Mouse (Mus musculus) urinary bladder, postnatal 25 days (tissue): ENCODE data around the gene Dhx35.

Source experiments
- DNase-seq: peaks from one replicate; pipeline ENCODE4 v3.0.0; 2022; ENCODE audit warnings: low spot score

Dhx35 gene

DNA sequence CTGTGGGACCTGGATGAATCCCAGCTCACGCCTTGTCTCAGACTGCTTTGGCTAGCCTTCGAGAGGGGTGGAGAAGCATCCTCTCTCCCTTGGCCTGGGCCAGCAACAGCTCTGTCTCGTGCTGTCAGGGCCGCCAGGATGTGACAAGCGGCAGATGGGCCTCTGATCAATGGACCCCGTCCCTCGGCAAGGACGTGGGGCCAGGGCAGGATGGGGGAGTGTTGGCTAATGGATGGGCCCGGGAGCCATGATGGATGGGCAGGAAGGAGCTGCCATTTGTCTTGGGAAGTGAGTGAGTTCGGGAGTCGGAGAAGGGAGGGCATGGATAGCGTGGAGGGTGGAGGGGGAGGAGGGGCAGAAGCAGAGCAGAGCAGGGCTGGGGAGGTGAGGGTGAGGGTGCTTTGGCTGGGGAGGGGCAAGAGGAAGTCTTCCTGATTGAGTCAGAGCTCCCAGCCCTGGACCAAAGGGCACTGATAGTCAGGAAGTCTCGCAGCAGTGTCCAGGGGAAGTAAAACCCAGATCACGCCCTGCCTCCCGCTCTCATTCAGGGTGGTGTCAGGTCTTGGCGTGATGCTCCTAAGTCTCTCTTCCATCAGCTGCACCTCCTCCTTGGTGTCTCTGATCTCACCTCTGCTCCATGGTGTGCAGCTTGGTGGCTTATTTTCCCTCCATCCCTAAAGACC, 98.7 kb downstream of the Dhx35 start:
- DNase-seq = no peak

DNA sequence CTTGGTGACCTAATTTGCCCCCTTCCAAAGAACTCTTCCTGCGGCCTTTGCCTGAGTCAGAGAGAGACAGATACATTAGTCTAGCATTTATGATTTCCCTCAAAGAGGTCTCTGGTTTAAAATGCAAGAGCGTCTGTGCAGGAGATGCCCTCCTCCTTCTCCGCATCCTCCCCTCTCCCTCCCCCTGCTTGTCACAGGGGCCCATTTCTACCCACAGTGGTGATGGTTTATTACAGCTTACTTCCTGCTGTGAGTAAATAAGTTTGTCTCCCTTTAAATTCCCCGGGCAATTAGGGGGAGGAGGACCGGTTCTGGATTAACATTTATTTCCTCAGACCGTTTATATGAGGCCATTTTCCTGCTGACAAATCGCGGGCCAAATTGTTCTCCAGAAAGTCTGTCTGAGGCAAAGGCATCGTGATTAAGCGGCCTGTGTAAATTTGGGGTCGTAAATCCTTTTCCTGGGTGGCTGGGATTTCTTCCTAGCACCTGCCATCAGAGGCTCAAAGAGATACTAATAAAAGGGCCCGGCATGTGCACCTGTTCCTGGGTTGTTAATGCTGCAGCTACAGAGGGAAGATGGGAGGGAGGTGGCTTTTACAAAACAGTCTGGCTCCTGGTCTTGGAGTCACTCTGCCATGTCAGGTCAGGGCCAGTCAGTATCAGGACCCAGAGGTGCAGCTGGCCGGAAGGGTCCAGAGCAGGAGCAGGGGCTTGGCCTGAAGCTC, 104.0 kb downstream of the Dhx35 start:
- no peak for DNase-seq
